Mouse (Mus musculus): ENCODE data around the gene Pld5. TPM values are rescaled to one million over a fixed set of nuclear protein-coding genes. Genes with fewer than 3 reads are reported as not detected.
"Not testable (repeated sequence)": the region's sequence is repeated elsewhere in the genome, so short reads cannot be mapped to it uniquely, and the experiment has no call there.

Gene Pld5
- polyA plus RNA-seq, 1 experiment = 0.09 TPM

- no peak for DNase-seq (ENCODE audit: low read depth)
Measured at GRCm38 (mm10) chr1:176043056-176043455, 232.1 kb downstream of the Pld5 start.

- no peak for DNase-seq (ENCODE audit: low read depth)
Measured at GRCm38 (mm10) chr1:176039923-176040322, 235.2 kb downstream of the Pld5 start.

GRCm38 (mm10) chr1:176036028-176036427 lies 239.1 kb downstream of the Pld5 start:
- DNase-seq (ENCODE audit: low read depth) = no peak

GRCm38 (mm10) chr1:176034699-176035098 lies 240.4 kb downstream of the Pld5 start:
- no peak for DNase-seq (ENCODE audit: low read depth)

DNA sequence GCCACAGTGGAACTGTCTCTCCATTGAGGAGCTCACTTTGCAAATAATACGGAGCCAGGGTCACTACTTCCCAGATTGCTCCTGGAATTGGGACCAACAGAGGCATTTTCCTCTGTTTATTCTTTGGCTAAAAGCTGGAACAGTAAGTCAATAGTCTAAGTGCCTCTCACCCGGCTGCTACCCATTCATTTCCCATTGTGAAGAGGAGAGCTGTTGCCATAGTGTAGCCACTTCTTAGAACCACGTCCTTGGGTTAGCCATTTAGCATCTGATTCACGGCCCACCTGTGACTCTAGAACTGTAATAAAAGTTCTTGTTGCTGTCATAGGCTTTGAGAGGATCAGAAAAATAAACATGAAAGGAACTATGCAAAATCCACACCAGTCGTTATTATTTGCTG lies 241.4 kb downstream of the Pld5 start:
- DNase-seq (ENCODE audit: low read depth) = no peak

DNA sequence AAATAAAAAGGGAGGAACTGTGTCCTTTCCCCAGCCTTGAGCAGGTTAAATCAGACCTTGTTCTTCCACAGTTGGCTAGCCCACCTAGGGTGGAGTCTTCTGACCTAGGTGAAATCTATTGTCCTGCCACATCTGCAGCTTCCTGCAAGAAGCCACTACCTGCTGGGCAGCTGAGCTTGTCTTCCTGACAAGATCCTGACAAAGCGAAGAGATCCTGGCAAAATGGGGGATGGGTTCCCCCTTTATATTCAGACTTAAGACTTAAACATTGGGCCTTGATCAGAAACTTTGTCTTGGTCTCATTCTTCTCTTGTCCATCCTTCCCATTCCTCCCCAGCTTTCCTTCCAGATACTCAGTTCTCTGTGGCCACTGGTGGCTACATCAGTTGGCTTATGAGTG lies 246.0 kb downstream of the Pld5 start:
- DNase-seq (ENCODE audit: low read depth) = no peak

DNA sequence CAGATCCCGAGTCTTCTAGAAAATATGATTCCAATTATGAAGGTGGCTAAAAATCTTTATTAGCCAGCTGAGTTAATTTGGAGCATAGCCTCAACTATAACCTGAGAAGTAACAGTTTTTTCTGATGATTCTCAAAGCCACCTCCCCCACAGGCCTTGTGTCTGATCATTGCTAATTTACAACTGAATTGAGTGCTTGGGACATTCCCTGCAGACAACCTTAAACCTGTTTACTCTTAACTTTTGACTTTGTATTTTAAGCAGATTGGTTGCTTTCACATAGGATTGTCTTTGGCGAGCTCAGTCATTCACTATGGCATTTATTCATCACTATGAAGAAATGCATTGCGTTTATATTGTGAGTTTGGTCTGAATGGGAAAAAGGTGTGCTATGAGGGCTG lies 246.7 kb downstream of the Pld5 start:
- DNase-seq (ENCODE audit: low read depth) = no peak

- no peak for DNase-seq (ENCODE audit: low read depth)
Measured at GRCm38 (mm10) chr1:176024501-176024900, 250.6 kb downstream of the Pld5 start.

DNA sequence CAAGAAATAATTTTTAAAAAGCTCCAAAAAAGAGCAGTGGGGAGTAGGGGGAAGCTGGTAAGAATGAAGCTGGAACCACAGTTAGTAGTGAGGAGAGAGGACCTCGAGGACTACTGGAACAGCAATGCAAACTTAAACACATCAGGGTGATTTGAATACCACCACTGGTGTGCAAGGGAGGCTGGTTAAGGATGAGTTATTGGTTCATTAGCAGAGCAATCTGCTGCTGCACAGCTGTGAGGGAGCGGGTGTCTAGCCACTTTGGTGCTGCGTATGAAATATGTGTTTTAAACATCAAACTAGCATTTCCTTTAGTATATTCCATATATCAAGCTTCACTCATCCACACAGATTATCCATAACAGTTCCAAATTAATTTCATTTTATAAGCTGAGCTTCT lies 256.6 kb downstream of the Pld5 start:
- no peak for DNase-seq (ENCODE audit: low read depth)

GRCm38 (mm10) chr1:176016076-176016475 lies 259.0 kb downstream of the Pld5 start:
- no peak for DNase-seq (ENCODE audit: low read depth)

GRCm38 (mm10) chr1:176013497-176014268 lies 261.4 kb downstream of the Pld5 start:
- no peak for DNase-seq (ENCODE audit: low read depth)

DNA sequence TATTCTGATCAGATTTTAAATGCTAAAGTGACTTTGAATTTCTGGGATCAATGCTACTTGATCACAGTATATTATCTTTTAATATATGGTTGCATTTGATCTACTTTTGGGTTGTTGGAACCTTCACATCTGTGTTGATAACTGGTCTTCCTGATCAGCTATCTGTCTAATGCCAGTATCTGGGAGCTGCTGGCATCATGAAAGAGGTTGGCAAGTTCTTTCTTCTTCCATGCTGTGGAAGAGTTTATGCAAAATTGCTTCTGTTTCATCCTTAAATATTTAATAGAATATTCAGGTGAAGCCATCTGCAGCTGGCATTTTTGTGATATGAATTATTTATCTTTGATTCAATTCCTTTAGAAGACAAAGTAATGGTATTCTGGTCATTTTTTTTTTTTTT lies 263.6 kb downstream of the Pld5 start:
- DNase-seq (ENCODE audit: low read depth) = no peak

GRCm38 (mm10) chr1:176011072-176011471 lies 264.0 kb downstream of the Pld5 start:
- no peak for DNase-seq (ENCODE audit: low read depth)

GRCm38 (mm10) chr1:176008411-176008810 lies 266.7 kb downstream of the Pld5 start:
- DNase-seq (ENCODE audit: low read depth) = no peak

- DNase-seq (ENCODE audit: low read depth) = no peak
Measured at GRCm38 (mm10) chr1:176000599-176000998, 274.5 kb downstream of the Pld5 start.

GRCm38 (mm10) chr1:175997076-175997651 lies 277.9 kb downstream of the Pld5 start:
- DNase-seq (ENCODE audit: low read depth) = no peak

DNA sequence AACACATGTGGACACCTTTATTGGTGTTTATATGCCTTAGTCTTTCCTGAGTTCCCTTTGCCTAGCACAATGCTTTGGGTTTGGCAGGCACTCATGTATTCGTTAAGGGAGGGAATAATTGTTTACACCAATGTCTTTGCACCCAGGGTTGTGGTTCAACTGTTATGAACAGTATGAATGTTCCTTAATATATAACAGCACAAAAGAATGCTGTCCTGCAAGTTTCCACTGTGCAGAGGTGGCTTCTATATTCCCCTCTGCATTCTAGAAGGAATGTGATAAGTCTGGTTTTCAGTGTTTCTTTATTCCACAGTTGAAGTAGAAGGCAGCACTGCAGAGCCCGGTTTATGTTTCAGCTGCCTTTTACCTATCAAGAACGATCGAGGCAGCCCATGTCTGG lies 286.2 kb downstream of the Pld5 start:
- no peak for DNase-seq (ENCODE audit: low read depth)

DNA sequence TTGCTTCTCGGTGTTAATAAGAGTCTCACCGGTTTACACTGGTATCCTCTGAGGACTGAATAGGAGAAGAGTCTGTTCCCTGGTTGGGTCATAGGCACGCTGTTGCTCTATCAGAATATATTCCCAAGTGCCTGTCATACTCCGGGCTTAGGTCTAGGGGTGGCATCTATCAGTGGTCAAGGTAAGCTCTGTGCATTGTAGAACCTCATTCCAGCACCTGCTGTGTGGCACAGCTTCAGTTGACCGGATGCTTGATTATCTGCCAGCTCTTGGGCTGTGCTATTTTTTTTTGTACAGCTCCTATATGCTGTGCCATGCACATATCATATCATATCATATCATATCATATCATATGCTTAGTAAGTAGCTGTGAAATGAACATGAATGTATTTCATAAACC lies 286.7 kb downstream of the Pld5 start:
- DNase-seq (ENCODE audit: low read depth) = no peak

DNA sequence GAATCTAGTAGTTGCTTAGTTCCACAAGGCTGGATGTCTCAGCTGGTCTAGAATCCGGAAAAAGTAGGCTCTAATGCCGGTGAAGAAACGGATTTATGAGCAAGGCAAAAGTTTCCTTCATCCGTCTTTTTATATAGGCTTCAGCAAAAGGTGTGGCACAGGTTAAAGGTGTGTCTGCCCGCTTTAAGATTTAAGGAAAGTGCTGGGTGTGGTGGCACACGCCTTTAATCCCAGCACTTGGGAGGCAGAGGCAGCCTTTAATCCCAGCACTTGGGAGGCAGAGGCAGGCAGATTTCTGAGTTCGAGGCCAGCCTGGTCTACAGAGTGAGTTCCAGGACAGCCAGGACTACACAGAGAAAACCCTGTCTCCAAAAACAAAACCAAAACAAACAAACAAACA lies 296.1 kb downstream of the Pld5 start, which contains the start of gene Rbm8a2:
Gene Rbm8a2 (minus strand): TSS at position 101 of the 400 bp plus-strand sequence.
- DNase-seq (ENCODE audit: low read depth) = not testable (repeated sequence)

DNA sequence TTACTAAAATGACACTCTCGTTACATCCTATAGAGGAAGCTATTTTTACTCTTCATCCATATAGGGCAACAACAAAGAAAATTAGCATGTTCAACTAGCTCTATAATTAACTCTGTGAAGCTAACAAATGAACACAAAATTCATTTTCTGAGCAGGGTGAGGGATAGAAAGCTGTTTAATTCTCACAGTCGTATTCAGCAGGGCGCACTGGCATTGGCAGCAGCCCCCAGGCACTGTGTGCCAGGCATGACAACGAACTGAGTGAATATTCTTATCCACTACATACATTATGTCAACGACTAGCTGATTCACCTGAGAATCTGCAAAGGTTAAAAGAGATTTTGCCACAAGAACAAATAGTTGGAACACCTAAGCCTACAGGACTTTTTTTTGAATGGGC lies 304.4 kb downstream of the Pld5 start:
- DNase-seq (ENCODE audit: low read depth) = no peak

DNA sequence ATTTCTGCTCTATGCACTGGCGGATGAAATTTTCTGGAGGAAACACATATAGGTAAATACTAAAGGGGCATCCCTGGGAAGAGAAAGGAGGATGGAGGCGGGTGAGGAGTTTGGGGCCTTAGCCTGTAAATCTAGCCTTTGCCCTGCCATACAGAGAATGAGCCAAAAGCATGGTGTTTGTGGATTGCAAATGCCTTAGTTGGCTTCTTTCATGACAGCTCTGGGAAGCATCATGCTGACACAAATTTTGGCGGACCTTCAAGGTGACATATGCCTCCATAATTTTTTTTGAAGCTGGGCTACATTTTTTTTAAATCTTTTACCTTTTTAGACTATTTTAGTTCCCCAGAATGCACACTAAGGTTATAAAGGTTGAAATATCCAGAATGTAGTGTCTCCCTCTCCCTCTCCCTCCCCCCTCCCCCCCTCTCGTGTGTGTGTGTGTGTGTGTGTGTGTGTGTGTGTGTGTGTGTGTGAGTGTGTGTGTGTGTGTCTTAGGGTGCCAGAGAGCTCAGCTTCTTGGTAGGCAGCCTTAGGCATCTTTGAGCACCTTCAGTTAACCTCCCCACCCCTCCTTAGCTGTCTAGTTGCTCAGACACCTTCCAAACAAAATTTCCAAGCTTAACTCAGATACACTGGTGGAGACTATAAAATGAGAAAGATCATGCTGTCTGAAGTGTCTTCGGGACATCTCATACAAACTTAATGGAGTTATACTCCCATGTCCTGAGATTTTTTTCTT lies 307.9 kb downstream of the Pld5 start:
- DNase-seq (ENCODE audit: low read depth) = no peak

- no peak for DNase-seq (ENCODE audit: low read depth)
Measured at GRCm38 (mm10) chr1:175961786-175962185, 313.3 kb downstream of the Pld5 start.

DNA sequence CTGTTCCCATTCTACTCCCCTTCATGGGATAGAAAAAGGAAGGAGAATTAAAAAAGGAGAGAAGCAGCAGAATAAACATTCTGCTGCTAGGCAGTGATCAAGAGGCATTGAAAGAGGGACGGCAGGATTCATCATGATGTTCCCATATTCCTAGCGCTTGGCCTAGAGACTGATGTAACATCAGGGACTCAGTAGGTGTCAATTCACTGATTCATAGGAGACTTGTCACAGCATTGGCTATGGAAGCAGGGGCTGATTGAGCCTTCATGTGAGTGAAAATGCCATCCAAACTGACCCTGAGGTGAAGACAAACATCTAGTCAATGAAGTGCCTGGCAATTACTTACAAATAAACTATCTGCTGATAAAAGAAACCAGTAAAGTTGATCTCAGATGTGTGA lies 324.3 kb downstream of the Pld5 start:
- DNase-seq (ENCODE audit: low read depth) = no peak

Data from gonadal fat pad, adult 2 months (tissue).